Mouse (Mus musculus): ENCODE measurements around the gene Pax3.

Gene Pax3

GRCm38 (mm10) chr1:78196751-78197311, at the start of gene Pax3:
TSS of gene Pax3 (minus strand) at chr1:78197134.
- DNase-seq, result no peak

GRCm38 (mm10) chr1:78234306-78234705, 37.4 kb upstream of the Pax3 start:
- DNase-seq, result no peak

- no peak for DNase-seq
Observed at GRCm38 (mm10) chr1:78231901-78232546, 35.1 kb upstream of the Pax3 start.

DNA sequence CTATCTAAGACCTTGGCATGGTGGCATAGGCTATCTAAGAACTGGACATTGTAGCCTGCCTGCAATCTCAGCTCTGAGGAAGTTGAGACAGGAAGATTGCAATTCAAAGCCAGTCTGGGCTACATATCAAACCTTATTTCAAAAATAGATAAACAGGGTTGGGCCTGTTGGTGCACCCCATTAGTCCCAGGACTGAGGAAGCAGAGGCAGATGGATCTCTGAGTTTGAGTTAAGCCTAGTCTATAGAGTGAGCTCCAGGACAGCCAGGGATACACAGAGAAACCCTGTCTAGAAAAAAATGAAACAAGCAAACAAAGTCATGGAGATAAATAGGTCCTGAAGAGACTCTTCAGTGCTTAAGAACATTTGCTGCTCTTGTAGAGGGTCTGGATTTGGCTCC, 32.9 kb upstream of the Pax3 start:
- DNase-seq, result no peak

GRCm38 (mm10) chr1:78228771-78229170, 31.8 kb upstream of the Pax3 start:
- no peak for DNase-seq

- no peak for DNase-seq
Observed at GRCm38 (mm10) chr1:78218057-78218780, 21.3 kb upstream of the Pax3 start.

- DNase-seq, result no peak
Observed at GRCm38 (mm10) chr1:78217151-78218034, 20.5 kb upstream of the Pax3 start.

DNA sequence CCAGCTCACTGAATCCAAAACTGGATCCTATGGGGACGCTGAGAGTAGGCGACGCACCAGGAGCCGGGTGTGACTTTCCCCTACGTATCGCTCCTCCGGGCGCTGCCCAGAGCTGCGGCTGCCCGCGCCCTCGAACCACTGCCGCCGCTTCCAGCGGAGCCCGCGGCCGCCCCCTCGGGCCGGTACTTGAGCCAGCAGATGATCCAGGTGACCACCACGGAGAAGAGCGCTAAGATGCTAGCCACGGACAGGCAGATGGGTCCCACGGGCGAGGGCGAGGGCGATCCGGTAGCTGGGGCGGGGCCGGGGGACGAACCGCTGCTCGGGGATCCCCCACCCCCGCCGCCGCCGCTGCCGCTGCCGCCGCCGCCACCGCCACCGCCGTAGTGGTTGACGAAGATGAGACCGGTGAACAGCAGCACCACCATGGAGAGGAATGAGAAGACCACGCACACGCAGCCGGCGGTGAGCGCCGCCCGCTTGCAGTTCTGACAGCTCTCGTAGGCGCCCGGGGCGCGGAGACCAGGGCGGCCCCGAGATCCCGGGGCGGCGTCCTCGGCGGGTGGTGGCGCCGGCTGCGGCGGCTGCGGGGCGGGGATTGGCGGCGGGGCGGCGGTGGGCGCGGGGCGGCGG, 19.7 kb upstream of the Pax3 start:
- DNase-seq, result no peak

GRCm38 (mm10) chr1:78215749-78216508, 19.0 kb upstream of the Pax3 start:
- peak; percentile 26 for DNase-seq

DNA sequence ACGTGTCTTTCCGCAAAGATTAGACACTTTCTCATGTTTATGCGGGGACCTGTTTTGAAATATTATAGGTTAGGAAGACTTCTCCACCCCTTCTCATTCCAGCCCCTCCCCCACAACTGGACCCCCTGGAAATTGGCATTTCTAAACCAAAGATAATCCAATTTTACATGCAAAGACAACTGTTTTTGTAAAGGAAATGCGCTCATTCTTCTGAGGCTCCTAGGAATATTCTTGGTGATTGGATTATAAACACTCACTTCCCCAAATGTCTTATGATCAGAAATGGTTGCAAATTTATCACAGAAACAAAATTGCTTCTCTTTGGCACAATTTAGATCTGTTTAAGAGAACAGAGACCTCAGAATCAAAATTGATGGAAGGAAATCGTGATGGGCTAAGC, 14.1 kb upstream of the Pax3 start:
- no peak for DNase-seq

- DNase-seq, result no peak
Observed at GRCm38 (mm10) chr1:78210568-78210967, 13.6 kb upstream of the Pax3 start.

DNA sequence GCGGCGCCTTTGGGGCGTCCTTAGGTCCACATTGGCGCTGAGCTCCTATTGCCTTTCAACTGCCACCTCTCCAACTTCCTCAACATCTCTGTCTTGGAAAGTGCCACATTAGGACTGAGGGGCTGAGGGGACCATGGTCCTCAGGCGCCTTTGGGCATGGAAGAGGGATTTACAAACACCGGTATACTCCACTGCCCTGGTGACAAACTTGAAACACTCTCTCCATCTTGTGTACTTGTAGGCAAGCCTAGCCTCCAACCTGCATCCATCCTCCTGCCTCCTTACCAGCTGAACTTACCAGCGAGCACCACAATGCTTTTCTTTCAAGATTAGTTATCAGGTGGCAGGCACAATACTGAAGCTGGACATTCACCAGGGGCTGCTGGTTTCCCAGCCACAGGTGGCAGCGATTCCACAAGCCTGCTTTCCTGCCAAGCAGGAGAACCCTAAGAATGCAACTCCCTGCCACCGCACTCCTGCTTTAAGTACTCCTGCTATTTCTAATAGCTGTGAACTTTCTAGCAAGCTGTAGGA, 11.4 kb upstream of the Pax3 start:
- no peak for DNase-seq

DNA sequence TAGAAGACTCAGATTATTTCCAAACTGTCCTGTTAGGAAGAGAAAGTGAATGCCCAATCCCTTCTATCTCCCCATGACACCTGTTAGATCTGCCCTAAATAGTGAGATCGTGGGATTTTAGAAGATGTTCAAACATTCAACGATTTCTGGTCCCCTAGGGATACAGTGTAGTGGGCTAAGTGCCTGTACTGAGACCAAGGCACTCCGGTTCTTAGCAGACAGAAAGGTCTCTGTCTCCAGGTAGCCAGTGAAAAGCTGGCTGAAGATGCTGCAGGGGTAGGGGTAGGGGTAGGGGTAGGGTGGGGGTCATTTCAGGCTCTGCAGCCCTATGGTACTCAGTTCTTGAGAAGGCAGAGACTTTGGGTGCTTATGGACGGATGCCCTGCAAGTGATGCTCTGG, 7.4 kb upstream of the Pax3 start:
- no peak for DNase-seq

- DNase-seq, result no peak
Observed at GRCm38 (mm10) chr1:78203622-78204211, 6.8 kb upstream of the Pax3 start.

- no peak for DNase-seq
Observed at GRCm38 (mm10) chr1:78203086-78203614, 6.2 kb upstream of the Pax3 start.

DNA sequence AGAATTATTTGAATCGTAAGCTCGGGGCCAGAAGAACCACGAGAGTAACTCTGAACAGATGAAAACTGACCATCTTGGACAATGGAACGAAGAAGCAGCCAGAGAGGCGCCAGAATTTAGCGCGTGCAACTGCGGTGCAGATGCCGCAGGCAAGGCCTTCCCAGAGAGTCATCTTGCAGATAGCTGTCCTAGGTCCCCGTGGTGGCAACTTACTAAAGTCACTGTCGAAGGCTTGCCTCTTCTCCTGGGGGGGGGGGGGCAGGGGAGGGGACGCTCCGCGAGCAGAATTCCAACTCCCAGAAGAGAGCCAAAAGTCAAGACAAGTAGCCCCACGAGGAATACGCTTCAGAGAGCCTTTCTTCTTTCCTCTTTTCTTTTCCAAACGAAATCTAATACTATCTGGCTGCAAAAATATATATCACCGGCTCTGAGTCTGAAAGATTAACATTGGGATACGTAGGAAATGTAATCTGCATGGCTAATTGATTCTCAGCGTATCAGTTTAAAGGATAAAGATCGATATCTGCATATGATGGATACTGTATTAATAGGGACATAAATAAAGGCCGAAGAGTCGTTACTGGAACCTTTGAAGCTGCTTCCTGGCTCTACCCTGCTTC, 5.6 kb upstream of the Pax3 start:
- no peak for DNase-seq

DNA sequence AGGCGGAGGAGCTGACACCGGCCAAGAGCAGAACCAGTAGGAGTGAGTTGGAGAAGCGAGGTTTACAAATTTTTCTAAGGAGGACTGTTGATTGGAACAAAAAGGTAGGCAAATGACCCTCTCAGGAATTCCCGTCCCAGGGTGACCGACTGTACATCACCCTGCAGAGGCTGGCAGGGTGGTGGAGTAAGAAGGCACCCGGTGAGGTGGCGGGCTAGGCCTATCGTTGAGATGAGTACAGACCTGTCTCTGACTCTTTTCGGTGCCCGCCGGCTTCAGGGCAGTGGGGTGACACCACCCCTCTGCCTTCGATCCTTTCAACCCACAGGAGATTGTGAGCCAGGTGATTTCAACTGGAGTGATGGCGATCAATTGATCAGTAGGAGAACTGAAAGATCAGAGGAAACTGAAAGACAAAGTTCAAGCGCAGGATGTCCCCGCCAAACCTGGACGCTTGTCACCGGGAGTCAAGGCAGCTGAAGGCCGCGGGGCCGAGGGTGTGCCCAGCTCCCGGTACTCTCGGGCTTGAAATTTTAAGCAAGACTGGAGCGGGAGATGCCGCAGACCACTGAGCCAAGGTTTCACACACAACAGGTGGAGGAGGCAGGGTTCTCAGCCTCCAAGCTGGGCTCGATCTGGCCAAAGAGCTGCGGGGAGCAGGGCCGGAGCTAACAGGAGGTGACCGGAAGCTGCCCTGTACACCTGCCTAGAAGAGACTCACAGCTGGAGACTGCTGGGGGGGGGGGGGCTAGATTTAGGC, 4.5 kb upstream of the Pax3 start:
- DNase-seq, result no peak

DNA sequence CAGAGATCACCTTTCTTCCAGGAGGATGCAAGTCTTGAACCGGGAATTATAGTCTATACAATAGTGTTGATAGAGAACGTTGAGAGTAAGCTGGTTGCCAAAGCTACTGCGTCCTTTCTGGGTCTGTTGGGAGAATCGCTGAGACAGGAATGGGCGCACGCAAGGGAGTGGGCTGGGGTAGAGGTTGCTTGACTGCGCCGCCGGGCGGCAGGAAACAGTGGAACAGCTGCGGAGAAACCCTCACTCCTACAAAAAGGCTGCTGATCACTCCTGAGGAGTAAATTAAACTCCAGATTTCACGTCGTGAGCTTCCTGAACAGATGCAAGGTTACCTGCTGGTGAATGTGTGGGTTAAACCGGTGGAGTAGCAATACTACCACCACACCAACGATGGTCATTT, 3.3 kb upstream of the Pax3 start:
- no peak for DNase-seq

DNA sequence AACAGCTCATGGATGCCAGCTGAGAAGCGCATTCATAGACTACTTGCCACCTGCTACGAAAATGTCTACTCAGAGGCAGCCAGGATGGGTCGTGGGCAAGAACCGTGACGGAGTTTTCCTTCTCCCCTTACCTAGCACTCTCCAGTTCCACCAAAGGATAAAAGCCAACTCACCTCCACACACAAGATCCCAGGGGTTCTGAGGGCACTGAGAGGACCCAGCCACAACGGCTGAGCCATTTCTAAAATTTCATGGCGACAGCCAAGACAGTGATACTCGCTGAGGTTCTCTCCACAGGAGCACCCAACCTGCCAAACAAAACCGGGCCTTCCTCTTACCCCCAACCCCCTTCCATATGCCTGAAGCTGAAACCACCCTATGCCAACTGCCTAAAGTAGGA, 2.3 kb upstream of the Pax3 start:
- no peak for DNase-seq
